Mouse (Mus musculus) kidney, embryonic 14.5 days (tissue): ENCODE measurements around the gene Lce3a. TPM values are rescaled to one million over a fixed set of nuclear protein-coding genes. Genes with fewer than 3 reads are reported as not detected.

Source experiments
- ATAC-seq: fragments of 200-750 bp; cut with Nextera tagmentation; 2 replicates; pipeline ENCODE4 v1.8.0; 2017; ENCODE audit warnings: moderate number of reproducible peaks, mild to moderate bottlenecking, moderate TSS enrichment, moderate library complexity; ENCODE audit not compliant: low FRiP score, low TSS enrichment
- H3K27ac ChIP-seq: fragments of 300-500 bp; sonication (generic); 2 replicates; pipeline ENCODE4 v1.5.1; 2014; ENCODE audit warnings: low read depth, mild to moderate bottlenecking, low read length, moderate library complexity, mixed read lengths
- H3K27me3 ChIP-seq: fragments of 300-500 bp; sonication (generic); 2 replicates; pipeline ENCODE4 v1.6.1; 2014; ENCODE audit warnings: mild to moderate bottlenecking, low read length; ENCODE audit not compliant: control insufficient read depth, insufficient read depth
- H3K36me3 ChIP-seq: fragments of 300-500 bp; sonication (generic); 2 replicates; pipeline ENCODE4 v1.6.1; 2014; ENCODE audit warnings: low read length, mixed read lengths; ENCODE audit not compliant: control insufficient read depth, insufficient read depth
- H3K4me1 ChIP-seq: fragments of 300-500 bp; sonication (generic); 2 replicates; pipeline ENCODE4 v1.6.1; 2014; ENCODE audit warnings: low read length, mixed read lengths; ENCODE audit not compliant: control insufficient read depth, insufficient read depth
- H3K4me2 ChIP-seq: fragments of 300-500 bp; sonication (generic); replicated peaks from 2 replicates; pipeline ENCODE4 v1.6.1; 2014; ENCODE audit warnings: low read depth, mild to moderate bottlenecking, low read length
- H3K4me3 ChIP-seq: fragments of 300-500 bp; sonication (generic); 2 replicates; pipeline ENCODE4 v1.5.1; 2014; ENCODE audit warnings: mild to moderate bottlenecking, low read length
- H3K9ac ChIP-seq: fragments of 300-500 bp; sonication (generic); 2 replicates; pipeline ENCODE4 v1.6.1; 2014; ENCODE audit warnings: low read depth, mild to moderate bottlenecking, low read length, moderate library complexity
- H3K9me3 ChIP-seq: fragments of 300-500 bp; sonication (generic); 2 replicates; pipeline ENCODE4 v1.6.1; 2016; ENCODE audit warnings: low read length; ENCODE audit not compliant: control insufficient read depth
- WGBS: fragments of 180-500 bp; shearing (Covaris S2); extraction: QIAGEN DNeasy Blood & Tissue Kit; methylation state at CpG from one replicate; pipeline ENCODE4 v1.1.7; 2014; 5-methylcytosine and 5-hydroxymethylcytosine counted together
- polyA plus RNA-seq: library from polyadenylated mRNA; unstranded; fragments of >200 nt; fragmentation: Nextera tagmentation; extraction: Ambion mirVana; gene quantifications from 2 replicates; pipeline ENCODE4 v1.2.1, GENCODE M21; 2014

The Lce3a gene
- polyA plus RNA-seq, 1 experiment from 2014 or later: not detected

DNA sequence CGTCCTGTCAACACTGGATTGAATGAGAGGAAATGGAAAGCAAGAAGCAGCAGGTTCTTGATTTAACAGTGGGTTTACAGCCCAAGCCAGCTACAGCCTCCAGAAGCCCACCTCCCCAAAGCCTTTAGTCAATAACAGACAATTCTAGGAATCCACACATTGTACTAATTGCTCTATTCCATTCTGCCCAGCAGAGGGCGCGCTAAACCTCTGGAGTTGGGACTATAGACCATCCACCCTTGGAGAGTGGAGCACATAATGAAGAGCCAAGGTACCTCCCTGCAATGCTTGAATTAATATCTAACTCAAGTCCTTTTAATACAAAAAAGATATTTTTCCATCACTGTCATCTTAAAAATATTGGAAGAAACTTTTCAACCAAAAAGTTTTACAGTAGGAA, 23.0 kb downstream of the Lce3a start:
- ATAC-seq: no peak
- WGBS: 24% methylated on average over 3 of the region's 3 CpGs
- H3K4me1 ChIP-seq: no peaks in the 10 kb centered on the region
- H3K9me3 ChIP-seq: no peaks in the 10 kb centered on the region
- no peak overlapping the region for H3K4me3 ChIP-seq
- H3K36me3 ChIP-seq: no peaks in the 10 kb centered on the region
- H3K27ac ChIP-seq: no peak overlapping the region
- H3K27me3 ChIP-seq: no peaks in the 10 kb centered on the region
- no peak overlapping the region for H3K9ac ChIP-seq
- no peak overlapping the region for H3K4me2 ChIP-seq

DNA sequence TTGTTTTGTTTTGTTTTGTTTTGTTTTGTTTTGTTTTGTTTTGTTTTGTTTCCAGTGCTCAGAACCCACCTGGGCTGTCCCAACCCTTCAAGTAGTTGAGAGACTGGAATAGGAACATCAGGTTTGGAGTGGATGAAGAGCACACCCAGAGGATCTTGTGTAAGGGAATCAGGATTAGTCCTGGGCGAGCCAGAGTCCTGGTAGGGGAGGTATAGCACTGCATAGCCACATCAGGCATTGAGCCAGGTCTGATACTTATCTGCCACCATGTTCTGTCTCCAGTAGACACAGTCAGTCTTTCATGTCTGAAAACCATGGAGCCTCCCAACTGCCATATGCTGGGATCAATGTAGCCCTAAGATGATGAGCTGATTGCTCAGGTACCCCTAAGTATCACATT, 31.5 kb downstream of the Lce3a start:
- no peak overlapping the region for H3K9ac ChIP-seq
- no peak overlapping the region for H3K4me3 ChIP-seq
- no peak overlapping the region for H3K4me2 ChIP-seq
- no peaks in the 10 kb centered on the region for H3K36me3 ChIP-seq
- no peaks in the 10 kb centered on the region for H3K27me3 ChIP-seq
- no peak overlapping the region for H3K27ac ChIP-seq
- 65% methylated on average over 1 of the region's 1 CpGs for WGBS
- H3K9me3 ChIP-seq: no peaks in the 10 kb centered on the region
- no peaks in the 10 kb centered on the region for H3K4me1 ChIP-seq
- no peak for ATAC-seq

DNA sequence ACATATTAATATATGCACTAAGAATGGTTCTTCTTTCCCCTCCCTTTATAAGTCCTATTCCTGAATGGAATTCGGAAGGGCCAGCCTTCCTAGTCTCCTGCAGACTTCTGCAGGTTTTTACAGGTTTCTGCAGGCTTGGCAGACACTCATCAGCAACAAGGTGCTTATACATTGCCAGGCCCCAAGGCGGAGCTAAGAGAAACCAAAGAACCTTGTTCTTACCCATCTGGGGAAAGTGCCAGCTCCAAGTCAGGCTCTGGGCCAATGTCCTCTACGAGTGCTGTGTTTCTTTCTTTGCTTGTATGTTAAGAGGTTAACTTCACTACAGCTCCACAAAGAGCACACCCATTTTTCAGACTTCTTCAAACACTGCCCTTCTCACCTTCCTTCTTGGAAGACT, 32.0 kb downstream of the Lce3a start:
- H3K27ac ChIP-seq: no peak overlapping the region
- H3K4me1 ChIP-seq: no peaks in the 10 kb centered on the region
- no peak for ATAC-seq
- H3K4me2 ChIP-seq: no peak overlapping the region
- H3K9me3 ChIP-seq: no peaks in the 10 kb centered on the region
- H3K9ac ChIP-seq: no peak overlapping the region
- H3K36me3 ChIP-seq: no peaks in the 10 kb centered on the region
- no peaks in the 10 kb centered on the region for H3K27me3 ChIP-seq
- 67% methylated on average over 3 of the region's 3 CpGs for WGBS
- no peak overlapping the region for H3K4me3 ChIP-seq

Other genes with a start within 250 kb of the Lce3a start
- gene Lce1c, start 247.0 kb downstream of the Lce3a start, polyA plus RNA-seq: not detected in 2 replicates
- not detected in 2 replicates for gene Lce1d, start 239.0 kb downstream of the Lce3a start, polyA plus RNA-seq
- not detected in 2 replicates for gene Lce1e, start 217.2 kb downstream of the Lce3a start, polyA plus RNA-seq
- gene Lce1f, start 205.9 kb downstream of the Lce3a start, polyA plus RNA-seq: not detected in 2 replicates
- gene Gm38119, start 187.1 kb downstream of the Lce3a start, polyA plus RNA-seq: not detected in 2 replicates
- not detected in 2 replicates for gene Lce1g, start 173.9 kb downstream of the Lce3a start, polyA plus RNA-seq
- not detected in 2 replicates for gene Lce1h, start 161.2 kb downstream of the Lce3a start, polyA plus RNA-seq
- not detected in 2 replicates for gene Lce1i, start 147.3 kb downstream of the Lce3a start, polyA plus RNA-seq
- not detected in 2 replicates for gene Lce1j, start 135.7 kb downstream of the Lce3a start, polyA plus RNA-seq
- gene Lce1k, start 118.3 kb downstream of the Lce3a start, polyA plus RNA-seq: not detected in 2 replicates
- gene Kprp, start 99.0 kb downstream of the Lce3a start, polyA plus RNA-seq: not detected in 2 replicates
- gene Lce1l, start 74.9 kb downstream of the Lce3a start, polyA plus RNA-seq: not detected in 2 replicates
- not detected in 2 replicates for gene 2310050C09Rik, start 56.0 kb downstream of the Lce3a start, polyA plus RNA-seq
- gene Lce3b, start 6.7 kb upstream of the Lce3a start, polyA plus RNA-seq: not detected in 2 replicates
- gene Lce3c, start 18.3 kb upstream of the Lce3a start, polyA plus RNA-seq: not detected in 2 replicates
- gene Lce3d, start 31.2 kb upstream of the Lce3a start, polyA plus RNA-seq: not detected in 2 replicates
- not detected in 2 replicates for gene Lce3e, start 40.8 kb upstream of the Lce3a start, polyA plus RNA-seq
- gene Lce3f, start 66.0 kb upstream of the Lce3a start, polyA plus RNA-seq: not detected in 2 replicates
- gene Crct1, start 89.5 kb upstream of the Lce3a start, polyA plus RNA-seq: 0.64 and 0.67 TPM in 2 replicates
- not detected in 2 replicates for gene Lce1m, start 92.8 kb upstream of the Lce3a start, polyA plus RNA-seq
- gene Gm4858, start 142.6 kb upstream of the Lce3a start, polyA plus RNA-seq: not detected in 2 replicates
- not detected in 2 replicates for gene Crnn, start 218.6 kb upstream of the Lce3a start, polyA plus RNA-seq